Mouse (Mus musculus): Measurements from ENCODE around the gene Zfp300. TPM values are rescaled to one million over a fixed set of nuclear protein-coding genes. Genes with fewer than 3 reads are reported as not detected.

Zfp300 gene
- 1.7 TPM for polyA plus RNA-seq (2017; shearing (Covaris generic))

GRCm38 (mm10) chrX:21088983-21089866, at the start of gene Zfp300:
Gene Zfp300 (minus strand): TSS chrX:21089527.

GRCm38 (mm10) chrX:21115520-21115919, 26.2 kb upstream of the Zfp300 start, which contains the start of gene Ssxa1:
Gene Ssxa1 (plus strand): TSS chrX:21115820.

GRCm38 (mm10) chrX:21068106-21068505, 21.2 kb downstream of the Zfp300 start, which contains the start of gene Spaca5:
Gene Spaca5 (plus strand): TSS chrX:21068406.

GRCm38 (mm10) chrX:21061866-21062543, 27.3 kb downstream of the Zfp300 start, which contains the start of gene Zfp182:
Gene Zfp182 (minus strand): TSS chrX:21062316.

Other genes starting within 250 kb of the Zfp300 start
- not detected for gene Timp1, start 219.4 kb downstream of the Zfp300 start, polyA plus RNA-seq (2017; shearing (Covaris generic))
- gene Syn1, start 168.5 kb downstream of the Zfp300 start, polyA plus RNA-seq (2017; shearing (Covaris generic)) = 0.05 TPM
- gene Cfp, start 158.0 kb downstream of the Zfp300 start, polyA plus RNA-seq (2017; shearing (Covaris generic)) = 5.4 TPM
- gene Elk1, start 138.9 kb downstream of the Zfp300 start, polyA plus RNA-seq (2017; shearing (Covaris generic)) = 10.2 TPM
- gene Uxt, start 127.5 kb downstream of the Zfp300 start, polyA plus RNA-seq (2017; shearing (Covaris generic)) = 41.4 TPM
- gene Zfp182, start 27.2 kb downstream of the Zfp300 start, polyA plus RNA-seq (2017; shearing (Covaris generic)) = 14.0 TPM
- not detected for gene Spaca5, start 21.1 kb downstream of the Zfp300 start, polyA plus RNA-seq (2017; shearing (Covaris generic))
- not detected for gene Ssxa1, start 26.3 kb upstream of the Zfp300 start, polyA plus RNA-seq (2017; shearing (Covaris generic))
- not detected for gene Gm21876, start 86.1 kb upstream of the Zfp300 start, polyA plus RNA-seq (2017; shearing (Covaris generic))

Measured in CD4-positive, CD25-positive, alpha-beta regulatory T cell (primary cell).